Mouse (Mus musculus): ENCODE results near the gene Nlrc5. TPM values are rescaled to one million over a fixed set of nuclear protein-coding genes. Genes with fewer than 3 reads are reported as not detected.
"Not testable (repeated sequence)": the region's sequence is repeated elsewhere in the genome, so short reads cannot be mapped to it uniquely, and the experiment has no call there.

Gene Nlrc5
- total RNA-seq, 4 experiments from 2014 or later = 1.7 to 3.1 (median 2.0) TPM

- DNase-seq (ENCODE audit: low spot score) = no peak
Measured at GRCm38 (mm10) chr8:94418017-94418416, 16.1 kb upstream of the Nlrc5 start.

GRCm38 (mm10) chr8:94422270-94422669 is 11.9 kb upstream of the Nlrc5 start:
- DNase-seq (ENCODE audit: low spot score) = no peak

DNA sequence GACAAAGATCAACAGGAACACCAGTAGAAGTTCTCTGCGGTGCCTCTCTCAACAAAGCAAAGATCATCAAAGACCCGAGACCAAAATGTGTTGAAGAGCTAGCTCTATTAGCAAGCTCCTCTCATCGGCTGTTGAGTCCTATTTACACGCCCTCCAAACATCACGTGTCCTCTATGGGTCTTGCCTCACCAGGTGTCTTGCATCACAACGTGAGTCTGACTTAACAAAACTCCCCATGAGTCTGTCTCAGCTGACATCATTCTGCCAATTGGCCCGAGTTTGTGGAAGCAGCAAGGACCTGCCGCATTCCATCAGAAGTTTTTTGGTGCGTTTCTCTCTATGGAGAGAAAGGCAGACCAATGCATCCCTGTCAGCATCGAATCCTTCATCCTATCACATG is 6.2 kb upstream of the Nlrc5 start:
- DNase-seq (ENCODE audit: low spot score) = no peak

DNA sequence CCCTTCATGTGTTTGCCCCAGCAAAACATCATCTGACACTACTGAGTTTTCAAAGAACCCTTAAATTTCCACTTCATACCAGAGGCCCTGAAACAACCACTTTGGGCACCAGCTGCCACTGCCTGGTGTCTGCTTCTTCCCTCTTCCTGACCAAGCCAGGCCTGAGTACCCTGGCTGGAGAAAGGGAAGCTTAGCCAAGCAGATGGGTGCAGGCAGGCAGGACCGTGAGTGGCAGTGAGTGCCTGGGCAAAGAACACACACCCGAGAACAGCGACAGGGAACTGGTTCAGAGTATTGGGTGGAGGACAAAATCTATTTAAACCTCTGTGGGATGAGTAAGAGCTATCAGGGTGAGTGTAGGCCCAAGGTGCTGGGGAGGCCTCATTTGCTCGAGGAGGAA is 5.7 kb upstream of the Nlrc5 start:
- DNase-seq (ENCODE audit: low spot score) = no peak

DNA sequence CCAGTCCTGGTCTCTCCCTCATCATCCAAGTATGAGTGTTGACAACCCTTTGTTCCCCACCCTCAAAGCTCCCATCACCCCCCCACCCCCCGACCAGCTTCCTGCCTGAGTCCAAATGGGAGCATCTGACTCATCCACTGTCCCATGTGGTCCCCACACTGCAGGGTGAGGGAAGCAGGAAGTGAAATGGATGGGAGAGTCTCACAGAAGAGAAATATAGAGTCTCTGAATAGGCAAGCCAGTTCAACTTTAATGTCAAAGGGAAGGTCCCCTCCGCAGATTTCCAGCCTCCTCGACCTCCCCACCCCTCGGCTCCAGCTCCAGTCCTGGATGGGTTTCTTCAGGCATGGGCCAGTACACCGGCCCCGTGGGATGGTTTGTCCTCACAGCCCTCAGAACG is 4.8 kb upstream of the Nlrc5 start:
- DNase-seq (ENCODE audit: low spot score) = no peak

- DNase-seq (ENCODE audit: low spot score) = no peak
Measured at GRCm38 (mm10) chr8:94432212-94432611, 1.9 kb upstream of the Nlrc5 start.

DNA sequence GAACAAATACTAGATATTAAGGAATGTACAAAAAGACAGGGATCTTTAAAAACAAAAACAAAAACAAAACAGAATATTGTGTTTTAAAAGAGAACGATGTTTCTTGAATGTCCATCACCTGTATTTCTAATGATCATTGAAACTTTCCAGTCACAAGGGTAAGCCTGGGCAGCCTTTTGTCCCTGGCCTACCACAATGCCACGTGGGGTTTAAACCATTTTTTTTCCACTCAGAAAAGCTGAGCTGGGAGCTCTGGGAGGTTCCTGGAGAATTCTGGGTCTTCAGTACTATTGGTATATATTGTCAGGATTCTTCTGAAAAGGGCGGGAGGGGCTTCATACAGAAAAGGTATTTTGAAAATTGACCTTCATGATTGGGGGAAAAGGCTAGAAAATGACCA is 802 bp downstream of the Nlrc5 start:
- no peak for DNase-seq (ENCODE audit: low spot score)

- no peak for DNase-seq (ENCODE audit: low spot score)
Measured at GRCm38 (mm10) chr8:94435397-94436111, 1.4 kb downstream of the Nlrc5 start.

- no peak for DNase-seq (ENCODE audit: low spot score)
Measured at GRCm38 (mm10) chr8:94436112-94436572, 2.0 kb downstream of the Nlrc5 start.

DNA sequence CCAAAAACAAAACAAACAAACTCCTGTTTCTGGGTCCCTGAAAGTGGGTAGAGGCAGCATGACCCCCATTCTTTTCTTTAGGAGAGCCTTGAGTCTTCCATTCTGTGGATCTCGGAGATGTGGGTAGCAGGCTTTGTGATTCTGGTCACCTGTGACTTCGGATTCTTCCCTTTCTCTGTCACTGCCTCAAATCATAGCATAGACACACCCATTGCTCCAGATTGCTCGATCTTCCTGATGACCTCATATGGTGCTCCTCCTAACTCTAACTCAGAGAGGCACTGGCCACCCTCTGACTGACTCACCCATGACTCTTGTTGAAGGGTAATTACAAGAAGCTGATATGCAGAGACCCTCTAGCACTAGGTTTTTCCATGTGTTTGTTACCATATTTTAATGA is 2.7 kb downstream of the Nlrc5 start:
- no peak for DNase-seq (ENCODE audit: low spot score)

GRCm38 (mm10) chr8:94438659-94439058 is 4.5 kb downstream of the Nlrc5 start:
- no peak for DNase-seq (ENCODE audit: low spot score)

DNA sequence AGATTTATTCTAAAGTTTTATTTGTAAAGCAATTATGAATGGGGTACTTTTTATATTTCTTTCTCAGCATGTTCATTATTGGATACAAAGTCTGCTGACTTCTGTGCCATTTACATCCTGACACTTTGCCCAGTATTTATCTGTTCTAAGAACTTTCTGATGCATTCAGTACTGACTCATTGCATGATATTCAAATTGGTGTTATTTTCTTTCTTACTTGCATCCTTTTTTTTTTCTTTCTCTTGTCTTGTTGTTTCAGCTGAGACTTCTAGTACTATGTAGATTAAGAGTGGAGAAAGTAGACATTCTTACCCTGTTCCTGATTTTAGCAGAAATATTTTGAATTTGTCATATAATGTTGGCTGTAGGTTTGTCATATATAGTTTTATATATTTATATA is 5.5 kb downstream of the Nlrc5 start:
- DNase-seq (ENCODE audit: low spot score) = no peak

DNA sequence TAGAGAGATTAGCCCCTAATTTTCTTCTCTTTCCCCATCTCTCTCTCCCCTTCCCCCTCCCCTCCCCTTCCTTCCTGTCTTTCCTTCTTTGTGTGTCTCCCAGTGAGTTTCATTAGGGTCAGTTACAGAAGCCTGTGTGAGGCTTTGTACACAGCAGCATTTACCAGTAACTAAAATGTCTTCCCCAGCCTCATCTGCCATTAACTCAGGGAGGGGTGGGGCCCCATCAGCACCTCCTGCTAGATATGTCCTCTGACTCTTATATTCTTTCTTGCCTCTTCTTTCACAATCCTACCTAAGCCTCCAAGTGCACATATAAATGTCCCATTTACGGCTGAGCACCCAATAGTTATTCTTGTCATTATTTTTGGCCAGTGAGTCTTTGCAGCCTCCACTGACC is 6.2 kb downstream of the Nlrc5 start:
- DNase-seq (ENCODE audit: low spot score) = no peak

- DNase-seq (ENCODE audit: low spot score) = no peak
Measured at GRCm38 (mm10) chr8:94441686-94442085, 7.5 kb downstream of the Nlrc5 start.

GRCm38 (mm10) chr8:94443153-94443552 is 9.0 kb downstream of the Nlrc5 start:
- DNase-seq (ENCODE audit: low spot score) = peak; percentile 45

- DNase-seq (ENCODE audit: low spot score) = no peak
Measured at GRCm38 (mm10) chr8:94444480-94444879, 10.3 kb downstream of the Nlrc5 start.

DNA sequence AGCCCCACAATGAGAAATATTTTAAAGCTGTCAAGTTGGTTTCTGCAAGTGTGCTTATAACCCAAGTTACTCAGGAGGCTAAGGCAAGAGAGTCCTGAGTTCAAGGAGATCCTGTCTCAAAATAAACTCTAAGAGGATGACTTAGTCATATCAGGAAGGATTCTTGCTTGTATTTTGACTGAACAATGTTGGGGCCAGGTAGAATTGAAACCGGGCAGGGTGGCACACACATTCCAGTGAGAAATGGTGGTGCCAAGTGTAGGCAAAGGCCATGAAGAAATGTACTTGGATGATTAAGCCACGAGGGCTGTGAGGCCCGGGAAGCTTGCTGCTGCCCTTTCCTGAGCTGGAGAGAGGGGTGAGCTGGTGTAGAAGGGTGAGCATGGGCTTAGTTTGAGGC is 13.0 kb downstream of the Nlrc5 start:
- no peak for DNase-seq (ENCODE audit: low spot score)

GRCm38 (mm10) chr8:94447583-94448324 is 13.6 kb downstream of the Nlrc5 start:
- no peak for DNase-seq (ENCODE audit: low spot score)

DNA sequence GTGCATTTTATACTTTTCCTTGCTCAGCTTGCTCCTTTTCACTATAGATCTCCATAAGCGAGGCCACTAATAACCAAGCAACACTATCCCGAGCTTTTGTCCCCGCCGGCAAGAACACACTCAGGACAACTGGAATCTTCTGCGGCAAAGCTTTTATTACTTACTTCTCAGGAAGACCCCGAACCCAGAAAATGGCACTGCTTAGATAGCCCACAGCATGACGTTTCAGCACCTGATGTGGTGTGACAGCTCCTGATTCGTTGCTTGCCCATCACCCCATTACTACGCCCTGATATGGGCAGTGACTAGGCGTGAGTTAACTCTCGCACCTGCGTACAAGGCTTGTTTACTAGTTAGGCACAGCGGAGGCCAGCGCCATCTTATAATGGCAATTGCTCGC is 18.8 kb downstream of the Nlrc5 start:
- DNase-seq (ENCODE audit: low spot score) = not testable (repeated sequence)

DNA sequence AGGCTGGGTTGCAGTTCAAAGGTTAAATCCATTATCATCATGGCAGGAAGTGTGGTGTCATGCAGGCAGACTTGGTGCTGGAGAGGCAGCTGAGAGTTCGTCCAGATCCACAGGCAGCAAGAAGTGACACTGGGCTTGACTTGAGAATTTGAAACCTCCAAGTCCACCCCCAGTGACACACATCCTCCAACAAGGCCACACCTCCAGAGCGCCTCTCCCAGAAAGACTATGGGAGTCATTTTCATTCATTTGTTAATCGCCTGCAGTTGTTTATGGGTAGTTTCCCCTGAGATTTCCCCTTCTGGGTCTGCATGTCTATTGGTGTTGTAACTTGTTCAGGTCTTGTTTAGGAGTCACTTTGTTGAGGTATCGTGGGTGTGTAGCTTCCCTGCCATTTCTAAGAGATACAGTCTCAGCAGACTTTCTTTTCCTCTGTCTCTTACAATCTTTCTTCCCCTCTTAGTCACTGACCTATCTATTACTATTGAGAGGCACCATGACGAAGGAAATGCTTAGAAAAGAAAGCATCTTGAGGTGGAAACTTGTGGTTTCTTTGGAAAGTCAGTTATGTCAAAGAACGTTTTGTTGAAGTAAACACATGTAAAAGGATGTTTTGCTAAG is 19.8 kb downstream of the Nlrc5 start:
- no peak for DNase-seq (ENCODE audit: low spot score)

GRCm38 (mm10) chr8:94454905-94455304 is 20.7 kb downstream of the Nlrc5 start:
- DNase-seq (ENCODE audit: low spot score) = no peak

DNA sequence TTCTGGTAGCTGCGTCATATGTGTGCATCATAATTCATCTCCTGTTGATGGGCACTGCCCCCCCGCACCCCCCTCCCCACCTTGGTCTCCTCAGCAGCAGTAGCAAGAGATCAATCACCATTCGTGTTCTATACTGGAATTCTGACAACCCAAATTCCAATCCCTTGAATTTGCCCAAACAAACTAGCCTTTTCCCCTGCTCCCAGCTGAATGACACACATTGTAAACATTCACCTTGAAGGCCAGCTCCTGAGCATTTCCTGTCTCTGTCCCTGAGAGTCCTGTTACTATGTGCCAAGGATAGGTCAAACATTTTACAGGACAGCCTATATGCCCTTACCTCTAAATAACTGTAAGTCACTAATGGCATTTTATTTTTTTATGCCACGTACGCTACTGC is 21.9 kb downstream of the Nlrc5 start:
- no peak for DNase-seq (ENCODE audit: low spot score)

GRCm38 (mm10) chr8:94458567-94458966 is 24.4 kb downstream of the Nlrc5 start:
- no peak for DNase-seq (ENCODE audit: low spot score)
